Mouse (Mus musculus) ES-Bruce4 (cell line): ENCODE results near the gene Pdhb.

Experiments
- CTCF ChIP-seq: IDR thresholded peaks from one replicate; pipeline ENCODE4 v1.8.1; 2011; ENCODE audit warnings: low read depth, low read length
- POLR2A ChIP-seq: IDR thresholded peaks from one replicate; pipeline ENCODE4 v1.8.1; 2011; ENCODE audit warnings: low read length; ENCODE audit not compliant: insufficient read depth

DNA sequence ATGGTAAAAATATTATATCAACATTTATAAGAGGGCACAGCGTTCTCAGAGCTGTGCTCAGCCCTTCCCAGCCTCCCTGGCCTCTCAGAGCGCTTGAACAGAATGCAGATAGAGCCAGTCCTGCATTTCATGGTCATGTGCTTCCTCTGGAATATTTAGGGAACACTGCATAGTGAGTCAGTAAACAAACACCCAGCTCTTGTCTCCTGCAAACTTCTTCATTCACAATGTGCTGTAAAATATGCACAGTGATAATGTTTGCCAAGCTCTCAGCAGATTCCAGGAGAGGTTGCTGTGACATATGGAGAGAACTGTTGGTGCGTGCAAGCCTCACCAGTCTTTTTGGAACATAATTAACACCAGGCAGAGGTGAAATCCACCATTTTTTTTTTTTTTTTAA is 37.7 kb downstream of the Pdhb start:
- TF ChIP-seq POLR2A: no peak
- TF ChIP-seq CTCF: no peak
